Mouse (Mus musculus): ENCODE data around the gene Cyp2d22.
"Not testable (repeated sequence)": the region's sequence is repeated elsewhere in the genome, so short reads cannot be mapped to it uniquely, and the experiment has no call there.

The Cyp2d22 gene

GRCm38 (mm10) chr15:82376393-82377138, 3.5 kb downstream of the Cyp2d22 start:
- no peak for DNase-seq (ENCODE audit: low read depth, low spot score)

- no peak for DNase-seq (ENCODE audit: low read depth, low spot score)
Measured at GRCm38 (mm10) chr15:82375855-82376254, 4.2 kb downstream of the Cyp2d22 start.

DNA sequence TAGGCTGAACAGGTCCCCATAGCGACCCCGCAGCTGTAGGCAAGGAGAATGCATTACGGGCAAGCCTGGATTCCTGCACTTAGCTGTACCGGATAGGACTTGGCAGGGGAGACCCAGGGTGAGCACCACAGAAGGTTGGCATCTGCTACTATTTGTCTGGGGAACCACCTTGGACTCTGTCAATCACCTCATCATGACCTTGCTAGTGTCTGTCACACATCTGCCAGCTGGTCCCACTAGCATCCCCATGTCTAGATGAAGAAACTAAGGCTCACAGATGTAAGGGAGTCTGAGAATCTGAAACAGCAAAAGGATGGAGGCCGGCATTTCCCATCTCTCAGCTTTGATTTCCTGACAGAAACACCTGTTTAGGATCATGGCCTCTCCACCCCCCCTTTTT, 5.6 kb downstream of the Cyp2d22 start:
- no peak for DNase-seq (ENCODE audit: low read depth, low spot score)

- no peak for DNase-seq (ENCODE audit: low read depth, low spot score)
Measured at GRCm38 (mm10) chr15:82372991-82373390, 7.1 kb downstream of the Cyp2d22 start.

GRCm38 (mm10) chr15:82372446-82372845, 7.6 kb downstream of the Cyp2d22 start:
- no peak for DNase-seq (ENCODE audit: low read depth, low spot score)

- no peak for DNase-seq (ENCODE audit: low read depth, low spot score)
Measured at GRCm38 (mm10) chr15:82368851-82369250, 11.2 kb downstream of the Cyp2d22 start.

DNA sequence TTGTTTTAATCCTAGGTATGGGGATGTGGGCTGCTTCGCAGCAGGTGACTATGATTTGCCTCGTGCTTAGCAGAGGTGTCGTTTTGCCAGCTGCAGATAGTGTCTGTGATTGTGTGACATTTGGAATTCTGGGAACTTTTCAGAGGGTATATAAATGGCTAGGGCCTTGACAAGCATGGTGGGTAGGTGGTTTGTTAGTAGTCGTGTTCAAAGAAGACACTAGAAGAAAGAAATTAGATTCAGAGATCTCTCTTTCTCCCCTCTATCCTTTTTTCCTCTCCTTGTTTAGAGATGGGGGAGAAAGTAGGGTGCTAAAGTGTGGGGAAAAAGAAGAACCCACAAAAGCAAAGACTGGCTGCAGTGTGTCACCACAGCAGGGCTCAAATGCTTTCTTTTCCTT, 11.9 kb downstream of the Cyp2d22 start:
- no peak for DNase-seq (ENCODE audit: low read depth, low spot score)

- not testable (repeated sequence) for DNase-seq (ENCODE audit: low read depth, low spot score)
Measured at GRCm38 (mm10) chr15:82364561-82364960, 15.5 kb downstream of the Cyp2d22 start.

GRCm38 (mm10) chr15:82363801-82364200, 16.3 kb downstream of the Cyp2d22 start:
- DNase-seq (ENCODE audit: low read depth, low spot score): not testable (repeated sequence)

GRCm38 (mm10) chr15:82362234-82362633, 17.8 kb downstream of the Cyp2d22 start:
- DNase-seq (ENCODE audit: low read depth, low spot score): no peak

DNA sequence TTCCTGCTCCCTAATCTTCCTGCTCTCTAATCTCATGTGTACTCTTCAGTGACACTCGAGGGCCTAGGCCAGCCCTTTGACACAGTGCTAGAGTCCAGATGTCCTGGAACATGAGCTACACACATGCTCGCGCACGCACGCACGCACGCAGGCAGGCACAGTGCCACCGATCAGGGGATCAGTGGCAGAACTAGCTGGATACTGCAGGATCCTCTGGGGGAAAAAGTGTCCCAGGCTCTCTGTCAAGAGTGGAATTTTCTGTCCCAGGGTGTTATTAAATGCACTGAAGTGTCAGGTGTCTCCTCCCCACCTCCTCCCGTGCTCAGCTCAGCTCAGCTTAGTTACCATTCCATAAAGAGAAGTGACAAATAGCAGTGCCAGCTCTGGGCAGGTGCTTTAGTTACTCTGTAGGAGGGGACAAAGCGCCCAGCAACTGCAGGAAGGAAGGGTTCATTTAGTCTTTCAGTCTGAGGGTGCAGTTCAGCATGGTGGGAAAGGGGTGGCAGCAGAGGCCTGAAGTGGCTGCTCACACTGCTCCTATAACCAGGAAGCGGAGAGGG, 18.5 kb downstream of the Cyp2d22 start:
- peak; percentile 20 for DNase-seq (ENCODE audit: low read depth, low spot score)

GRCm38 (mm10) chr15:82358431-82359260, 21.4 kb downstream of the Cyp2d22 start:
- peak; percentile 15 for DNase-seq (ENCODE audit: low read depth, low spot score)

- DNase-seq (ENCODE audit: low read depth, low spot score): peak; percentile 99
Measured at GRCm38 (mm10) chr15:82354126-82354945, 25.7 kb downstream of the Cyp2d22 start, which contains the start of gene Ndufa6. Gene Ndufa6 (minus strand): TSS chr15:82354322.

DNA sequence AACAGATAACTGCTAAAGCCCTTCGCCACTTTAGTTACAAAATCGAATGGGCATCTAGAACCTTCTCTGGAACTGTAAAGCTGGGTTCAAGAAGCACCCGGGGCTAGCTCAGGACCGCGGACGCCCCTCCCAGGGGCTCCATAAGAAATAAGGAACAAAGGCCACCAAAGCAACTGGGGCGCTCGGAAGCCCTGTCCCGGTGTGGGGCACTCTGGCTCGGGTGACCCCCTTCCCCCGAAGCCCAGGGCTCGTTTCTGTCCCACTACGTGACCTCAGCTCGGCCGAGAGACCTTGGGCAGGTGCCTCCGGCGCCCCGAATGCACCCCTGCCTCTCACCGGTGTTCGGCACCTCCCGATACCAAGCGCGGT, 26.3 kb downstream of the Cyp2d22 start:
- peak; percentile 40 for DNase-seq (ENCODE audit: low read depth, low spot score)

DNA sequence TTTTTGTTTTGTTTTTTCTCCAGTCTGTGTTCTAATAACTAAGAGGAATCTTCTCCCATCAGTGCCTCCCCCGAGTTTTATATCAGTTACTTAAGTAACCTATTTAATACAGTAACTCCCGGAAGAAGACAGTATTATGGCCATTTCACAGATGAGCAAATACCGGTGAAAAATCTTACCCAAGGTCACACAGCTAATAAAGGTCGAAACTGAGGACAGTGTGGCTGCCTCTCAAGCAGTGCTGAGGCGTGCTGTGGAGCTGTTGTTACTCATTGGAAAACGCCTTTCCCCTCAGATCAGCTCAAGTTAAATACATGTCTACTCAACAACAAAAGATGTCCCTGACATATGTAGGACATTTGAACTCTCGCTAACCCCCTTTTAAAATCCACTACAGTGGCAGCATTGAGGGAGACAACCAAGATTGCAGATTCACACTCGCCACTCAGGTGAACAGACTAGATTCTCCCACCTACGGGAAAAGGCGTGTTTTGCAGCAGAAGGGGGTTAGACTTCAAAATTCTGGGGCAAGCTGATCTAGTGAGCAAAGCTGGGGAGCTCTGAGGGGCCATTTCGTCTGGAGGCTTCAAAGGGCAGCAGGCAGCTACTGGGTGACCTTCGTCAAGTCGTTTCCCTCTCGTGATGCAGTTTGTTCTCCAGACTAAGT, 26.8 kb downstream of the Cyp2d22 start:
- no peak for DNase-seq (ENCODE audit: low read depth, low spot score)

DNA sequence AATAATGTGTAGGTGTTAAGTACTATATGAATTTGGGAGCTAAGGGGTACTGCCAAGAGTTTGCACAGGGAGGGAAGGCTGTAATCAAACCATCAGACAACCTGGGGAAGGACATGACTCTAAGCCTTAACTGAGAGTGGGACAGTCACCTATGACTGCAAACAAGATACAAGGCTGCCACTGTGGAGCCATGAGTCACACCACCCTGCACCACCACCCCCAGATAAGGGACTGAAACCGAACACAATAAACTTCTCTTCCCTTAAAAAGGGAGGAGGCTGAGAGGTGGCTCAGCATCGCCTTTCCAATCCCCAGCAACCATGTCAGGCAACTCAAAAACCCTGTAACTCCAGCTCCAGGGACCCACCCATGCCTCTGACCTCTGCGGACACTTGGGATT, 28.6 kb downstream of the Cyp2d22 start:
- no peak for DNase-seq (ENCODE audit: low read depth, low spot score)

GRCm38 (mm10) chr15:82350349-82350748, 29.7 kb downstream of the Cyp2d22 start:
- no peak for DNase-seq (ENCODE audit: low read depth, low spot score)

DNA sequence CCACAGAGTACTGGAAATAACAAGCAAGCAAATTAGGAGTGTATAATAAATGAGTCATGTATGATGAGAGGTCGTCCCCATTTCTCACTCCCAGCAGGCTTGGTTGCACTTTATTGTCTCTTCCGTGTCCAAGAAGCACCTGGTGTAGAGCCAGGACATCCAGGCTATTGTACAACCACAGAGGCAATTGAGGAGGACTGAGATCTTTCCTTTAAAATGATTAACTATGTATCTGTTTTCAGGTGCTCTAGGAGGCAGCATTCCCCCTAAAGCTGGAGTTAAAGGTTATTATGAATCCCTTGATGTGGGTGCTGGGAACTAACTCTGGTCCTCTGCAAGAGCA, 31.1 kb downstream of the Cyp2d22 start:
- DNase-seq (ENCODE audit: low read depth, low spot score): no peak

DNA sequence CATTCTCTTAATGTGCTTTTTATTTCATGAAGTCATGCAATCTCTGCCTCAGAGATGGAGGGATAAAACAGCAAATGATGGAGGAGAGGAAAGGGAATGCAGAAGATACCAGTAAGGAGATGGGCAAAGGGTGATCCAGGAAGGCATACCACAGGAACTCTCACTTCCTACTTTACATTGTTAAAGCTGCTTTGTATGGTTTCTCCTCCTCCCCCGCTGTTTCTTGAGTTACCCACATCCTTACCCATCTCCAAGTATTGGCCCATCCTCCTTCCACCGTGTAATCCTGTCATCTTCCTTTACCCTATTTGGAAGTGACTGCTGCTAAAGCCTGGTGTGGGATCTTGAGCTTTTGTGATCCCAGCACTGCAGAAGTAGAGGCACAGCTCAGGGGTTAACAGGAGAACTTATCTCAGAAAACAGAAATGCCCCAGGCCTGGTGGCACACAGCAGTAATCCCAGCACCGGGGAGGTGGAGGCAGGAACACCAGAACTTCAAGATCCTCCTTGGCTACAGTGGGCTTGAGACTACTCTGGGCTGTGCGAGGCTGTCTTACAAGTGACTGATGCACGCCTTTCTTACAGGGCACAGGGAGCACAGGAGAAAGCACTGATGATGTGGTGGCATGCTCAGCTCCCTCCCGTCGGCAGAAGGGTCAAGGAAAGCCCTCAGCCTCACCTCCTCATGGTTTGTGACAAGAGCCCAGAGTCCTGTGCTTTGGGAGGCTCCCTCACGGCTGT, 31.6 kb downstream of the Cyp2d22 start:
- no peak for DNase-seq (ENCODE audit: low read depth, low spot score)

DNA sequence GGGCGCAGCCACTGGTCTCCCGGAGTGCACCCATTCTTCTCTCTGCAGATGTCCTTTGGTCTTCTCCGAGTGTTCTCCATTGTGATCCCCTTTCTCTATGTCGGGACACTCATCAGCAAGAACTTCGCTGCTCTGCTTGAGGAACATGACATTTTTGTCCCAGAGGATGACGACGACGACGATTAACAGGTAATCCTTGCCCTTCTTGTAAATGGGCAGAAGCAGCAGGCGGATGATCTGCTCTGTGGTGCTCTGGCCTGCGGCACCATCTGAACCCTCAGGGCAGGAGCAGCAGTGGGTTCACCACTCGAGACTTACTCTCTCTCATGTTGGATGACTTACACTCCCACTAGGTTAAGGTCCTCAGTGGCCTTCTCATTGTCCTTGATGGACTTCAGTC, 32.2 kb downstream of the Cyp2d22 start:
- DNase-seq (ENCODE audit: low read depth, low spot score): no peak

- no peak for DNase-seq (ENCODE audit: low read depth, low spot score)
Measured at GRCm38 (mm10) chr15:82347303-82347676, 32.8 kb downstream of the Cyp2d22 start.

Measured in CD4-positive helper T cell, adult 2 months (primary cell).